Mouse (Mus musculus) forebrain, embryonic 10.5 days (tissue): ENCODE measurements around the gene Lingo1. TPM values are rescaled to one million over a fixed set of nuclear protein-coding genes. Genes with fewer than 3 reads are reported as not detected.

Source experiments
- DNase-seq: peaks from one replicate; pipeline ENCODE4 v3.0.0-alpha.2; 2017; ENCODE audit warnings: low spot score; ENCODE audit errors: extremely low spot score
- H3K27ac ChIP-seq: fragments of 300-500 bp; sonication (generic); 2 replicates; pipeline ENCODE4 v1.5.1; 2016; ENCODE audit warnings: mild to moderate bottlenecking
- H3K27me3 ChIP-seq: fragments of 300-500 bp; sonication (generic); 2 replicates; pipeline ENCODE4 v1.6.1; 2016; ENCODE audit warnings: mild to moderate bottlenecking; ENCODE audit not compliant: poor library complexity, severe bottlenecking
- H3K36me3 ChIP-seq: fragments of 300-500 bp; sonication (generic); replicated peaks from 2 replicates; pipeline ENCODE4 v1.6.1; 2016; ENCODE audit warnings: mild to moderate bottlenecking, moderate library complexity
- H3K4me1 ChIP-seq: fragments of 300-500 bp; sonication (generic); 2 replicates; pipeline ENCODE4 v1.6.1; 2016
- H3K4me3 ChIP-seq: fragments of 300-500 bp; sonication (generic); 2 replicates; pipeline ENCODE4 v1.5.1; 2016; ENCODE audit warnings: mild to moderate bottlenecking, moderate library complexity
- H3K9me3 ChIP-seq: fragments of 300-500 bp; sonication (generic); 2 replicates; pipeline ENCODE4 v1.6.1; 2016; ENCODE audit warnings: mild to moderate bottlenecking, moderate library complexity
- WGBS: fragments of 180-500 bp; shearing (Covaris S2); methylation state at CpG from one replicate; pipeline ENCODE4 v1.1.7; 2016; 5-methylcytosine and 5-hydroxymethylcytosine counted together
- polyA plus RNA-seq: library from polyadenylated mRNA; unstranded; fragments of >200 nt; fragmentation: Nextera tagmentation; extraction: Ambion mirVana; gene quantifications from 2 replicates; pipeline ENCODE4 v1.2.1, GENCODE M21; 2016

The Lingo1 gene
- polyA plus RNA-seq, 1 experiment from 2014 or later = 0.74 TPM

- Histone ChIP-seq H3K9me3 (no peaks in the 10 kb centered on the region), H3K4me1 (peaks cover 49% of the 10 kb centered on the region), H3K36me3 (no peaks in the 10 kb centered on the region), H3K27me3 (peaks cover 28% of the 10 kb centered on the region; the same call in 1 of the 2 replicates), H3K4me3 (no peak overlapping the region), H3K27ac (no peak overlapping the region)
- 46% methylated on average over 7 of the region's 7 CpGs for WGBS
- DNase-seq = no peak
Observed at GRCm38 (mm10) chr9:56584043-56584424, 212.2 kb downstream of the Lingo1 start.

- 0 out of 2 replicates have a peak overlapping the region, but pooled peaks have one; percentile 15 for H3K27ac ChIP-seq
- 57% methylated on average over 11 of the region's 11 CpGs for WGBS
- peaks cover 49% of the 10 kb centered on the region for H3K4me1 ChIP-seq
Observed at GRCm38 (mm10) chr9:56583139-56584042, 212.9 kb downstream of the Lingo1 start.

GRCm38 (mm10) chr9:56582628-56583027 is 213.6 kb downstream of the Lingo1 start:
- 81% methylated on average over 8 of the region's 8 CpGs for WGBS
- H3K4me1 ChIP-seq = peaks cover 49% of the 10 kb centered on the region
- H3K27me3 ChIP-seq = peaks cover 28% of the 10 kb centered on the region
- DNase-seq = no peak
- no peak overlapping the region for H3K27ac ChIP-seq
- H3K36me3 ChIP-seq = no peaks in the 10 kb centered on the region
- no peaks in the 10 kb centered on the region for H3K9me3 ChIP-seq
- no peak overlapping the region for H3K4me3 ChIP-seq

More at GRCm38 (mm10) chr9:56583139-56584042, 212.9 kb downstream of the Lingo1 start:
- Histone ChIP-seq H3K36me3 (no peaks in the 10 kb centered on the region), H3K27me3 (peaks cover 28% of the 10 kb centered on the region), H3K4me3 (no peak overlapping the region), H3K9me3 (no peaks in the 10 kb centered on the region)
- DNase-seq = no peak

- Histone ChIP-seq H3K27ac (0 out of 2 replicates have a peak overlapping the region, but pooled peaks have one; percentile 12), H3K4me1 (peaks cover 49% of the 10 kb centered on the region), H3K27me3 (peaks cover 33% of the 10 kb centered on the region), H3K4me3 (no peak overlapping the region), H3K36me3 (no peaks in the 10 kb centered on the region), H3K9me3 (no peaks in the 10 kb centered on the region)
- WGBS = 49% methylated on average over 3 of the region's 3 CpGs
- DNase-seq = no peak
Observed at GRCm38 (mm10) chr9:56581700-56582099, 214.6 kb downstream of the Lingo1 start.

GRCm38 (mm10) chr9:56581016-56581415 is 215.3 kb downstream of the Lingo1 start:
- Histone ChIP-seq H3K4me3 (no peak overlapping the region), H3K36me3 (no peaks in the 10 kb centered on the region), H3K27me3 (peaks cover 33% of the 10 kb centered on the region), H3K9me3 (no peaks in the 10 kb centered on the region), H3K4me1 (peaks cover 49% of the 10 kb centered on the region), H3K27ac (no peak overlapping the region)
- no peak for DNase-seq
- 70% methylated on average over 8 of the region's 8 CpGs for WGBS

- H3K4me3 ChIP-seq = no peak overlapping the region
- DNase-seq = no peak
- WGBS = 39% methylated on average over 4 of the region's 4 CpGs
- no peaks in the 10 kb centered on the region for H3K9me3 ChIP-seq
- H3K36me3 ChIP-seq = no peaks in the 10 kb centered on the region
- H3K4me1 ChIP-seq = peaks cover 46% of the 10 kb centered on the region
- H3K27me3 ChIP-seq = peaks cover 28% of the 10 kb centered on the region
- H3K27ac ChIP-seq = peak overlapping the region; percentile 12; the same call in 1 of the 2 replicates
Observed at GRCm38 (mm10) chr9:56580101-56580500, 216.2 kb downstream of the Lingo1 start.

GRCm38 (mm10) chr9:56577405-56577804 is 218.9 kb downstream of the Lingo1 start:
- peaks cover 39% of the 10 kb centered on the region for H3K4me1 ChIP-seq
- H3K27me3 ChIP-seq = peaks cover 23% of the 10 kb centered on the region
- 81% methylated on average over 11 of the region's 11 CpGs for WGBS
- DNase-seq = no peak
- H3K27ac ChIP-seq = no peak overlapping the region
- no peak overlapping the region for H3K4me3 ChIP-seq
- no peaks in the 10 kb centered on the region for H3K9me3 ChIP-seq
- no peaks in the 10 kb centered on the region for H3K36me3 ChIP-seq

- no peaks in the 10 kb centered on the region for H3K9me3 ChIP-seq
- no peak overlapping the region for H3K4me3 ChIP-seq
- peaks cover 8% of the 10 kb centered on the region; the same call in 1 of the 2 replicates for H3K27me3 ChIP-seq
- H3K27ac ChIP-seq = 0 out of 2 replicates have a peak overlapping the region, but pooled peaks have one; percentile 13
- WGBS = 76% methylated on average over 23 of the region's 23 CpGs
- DNase-seq = no peak
- H3K36me3 ChIP-seq = no peaks in the 10 kb centered on the region
- peaks cover 17% of the 10 kb centered on the region for H3K4me1 ChIP-seq
Observed at GRCm38 (mm10) chr9:56572534-56573479, 223.5 kb downstream of the Lingo1 start.

Other genes starting within 250 kb of the Lingo1 start
- gene Odf3l1, start 68.2 kb upstream of the Lingo1 start, polyA plus RNA-seq = not detected in 2 replicates
- 0.88 and 1.1 TPM in 2 replicates for gene Cspg4, start 68.6 kb upstream of the Lingo1 start, polyA plus RNA-seq
- 8.6 and 9.9 TPM in 2 replicates for gene Snx33, start 131.9 kb upstream of the Lingo1 start, polyA plus RNA-seq
- gene Imp3, start 141.0 kb upstream of the Lingo1 start, polyA plus RNA-seq = 62.6 and 72.1 TPM in 2 replicates
- gene Snupn, start 154.4 kb upstream of the Lingo1 start, polyA plus RNA-seq = 28.9 and 29.3 TPM in 2 replicates
- 17.7 and 20.2 TPM in 2 replicates for gene Ptpn9, start 198.5 kb upstream of the Lingo1 start, polyA plus RNA-seq